Mouse (Mus musculus) hindbrain, postnatal 0 days (tissue): ENCODE results near the gene 4933405O20Rik. TPM values are rescaled to one million over a fixed set of nuclear protein-coding genes. Genes with fewer than 3 reads are reported as not detected.

Experiments used
- ATAC-seq: fragments of 200-750 bp; cut with Nextera tagmentation; 2 replicates; pipeline ENCODE4 v1.8.0; 2017; ENCODE audit warnings: mild to moderate bottlenecking, moderate TSS enrichment, moderate library complexity
- DNase-seq: peaks from one replicate; pipeline ENCODE4 v3.0.0-alpha.2; 2015; ENCODE audit warnings: low spot score
- H3K27ac ChIP-seq: fragments of 300-500 bp; sonication (generic); 2 replicates; pipeline ENCODE4 v1.5.1; 2014; ENCODE audit warnings: mild to moderate bottlenecking
- H3K27me3 ChIP-seq: fragments of 300-500 bp; sonication (generic); 2 replicates; pipeline ENCODE4 v1.6.1; 2014; ENCODE audit warnings: low read length, mixed read lengths; ENCODE audit not compliant: insufficient read depth
- H3K36me3 ChIP-seq: fragments of 300-500 bp; sonication (generic); 2 replicates; pipeline ENCODE4 v1.6.1; 2014; ENCODE audit warnings: low read length, mixed read lengths; ENCODE audit not compliant: insufficient read depth
- H3K4me1 ChIP-seq: fragments of 300-500 bp; sonication (generic); 2 replicates; pipeline ENCODE4 v1.6.1; 2014; ENCODE audit warnings: antibody characterized with exemption, low read length, mixed read lengths; ENCODE audit not compliant: insufficient read depth
- H3K4me2 ChIP-seq: fragments of 300-500 bp; sonication (generic); 2 replicates; pipeline ENCODE4 v1.6.1; 2014; ENCODE audit warnings: low read depth, mild to moderate bottlenecking, low read length, moderate library complexity, mixed read lengths
- H3K4me3 ChIP-seq: fragments of 300-500 bp; sonication (generic); 2 replicates; pipeline ENCODE4 v1.5.1; 2014; ENCODE audit warnings: low read length
- H3K9ac ChIP-seq: fragments of 300-500 bp; sonication (generic); replicated peaks from 2 replicates; pipeline ENCODE4 v1.6.1; 2014; ENCODE audit warnings: mild to moderate bottlenecking, low read length, moderate library complexity, mixed read lengths
- H3K9me3 ChIP-seq: fragments of 300-500 bp; sonication (generic); 2 replicates; pipeline ENCODE4 v1.6.1; 2016; ENCODE audit warnings: low read length, mixed read lengths
- CTCF ChIP-seq: IDR thresholded peaks from 2 replicates; pipeline ENCODE4 v1.5.1; 2016; ENCODE audit warnings: antibody characterized with exemption, control low read depth, low read depth
- WGBS: fragments of 180-500 bp; shearing (Covaris S2); extraction: QIAGEN DNeasy Blood & Tissue Kit; methylation state at CpG from one replicate; pipeline ENCODE4 v1.1.7; 2014; 5-methylcytosine and 5-hydroxymethylcytosine counted together
- polyA plus RNA-seq: library from polyadenylated mRNA; unstranded; fragments of >200 nt; fragmentation: Nextera tagmentation; extraction: Ambion mirVana; gene quantifications from 2 replicates; pipeline ENCODE4 v1.2.1, GENCODE M21; 2015
- total RNA-seq: library from RNA; depleted of rRNA; stranded (reverse); fragments of >200 nt; gene quantifications from 2 replicates; pipeline ENCODE4 v1.2.3, GENCODE M21; 2014

Gene 4933405O20Rik
- total and polyA plus RNA-seq, 2 experiments from 2014 or later: not detected

DNA sequence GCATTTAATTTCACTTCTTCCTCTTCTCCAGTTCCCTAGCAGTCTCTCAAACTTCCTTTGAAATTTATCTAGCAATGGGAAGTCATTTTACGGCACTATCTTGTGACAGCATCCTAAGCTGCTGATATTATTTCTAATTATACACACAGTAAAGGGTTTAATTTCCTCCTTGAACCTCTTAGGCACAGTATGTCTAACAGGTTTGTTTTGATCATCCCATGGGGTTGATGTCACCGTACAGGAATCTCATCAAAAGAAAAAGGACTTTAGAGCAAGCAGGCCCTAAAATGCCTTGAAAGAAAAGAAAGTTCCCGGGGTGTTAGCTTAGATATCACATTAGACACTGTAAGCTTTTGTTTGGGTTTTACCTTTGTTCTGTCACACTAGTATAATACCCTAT lies 30.2 kb downstream of the 4933405O20Rik start:
- no peak for ATAC-seq
- Histone ChIP-seq H3K9me3 (no peaks in the 10 kb centered on the region), H3K27me3 (no peaks in the 10 kb centered on the region), H3K36me3 (no peaks in the 10 kb centered on the region), H3K4me2 (no peak overlapping the region), H3K4me1 (no peaks in the 10 kb centered on the region), H3K9ac (no peak overlapping the region), H3K27ac (no peak overlapping the region), H3K4me3 (no peak overlapping the region)
- 48% methylated on average over 3 of the region's 3 CpGs for WGBS
- no peak for DNase-seq
- TF ChIP-seq CTCF: no peak

DNA sequence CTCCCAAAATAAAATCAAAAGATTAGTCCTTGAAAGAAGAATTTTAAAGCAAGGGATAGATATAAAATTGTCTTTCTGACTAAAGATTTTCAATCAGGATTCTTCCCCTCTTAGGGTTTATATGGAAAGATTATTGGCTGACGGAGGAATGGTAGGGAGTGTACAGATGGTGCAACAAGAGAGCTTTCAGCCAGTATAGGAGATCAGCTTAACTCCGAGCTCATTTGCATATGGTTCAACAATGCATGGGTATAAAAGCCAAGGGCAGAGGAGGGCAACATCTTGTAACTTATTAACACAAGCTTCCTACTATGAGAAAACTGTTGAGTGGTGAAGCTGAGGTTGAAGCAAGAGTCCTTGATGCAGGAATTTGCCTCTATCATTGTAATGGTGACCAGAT lies 34.2 kb downstream of the 4933405O20Rik start:
- DNase-seq (no peak), ATAC-seq (no peak)
- no peaks in the 10 kb centered on the region for H3K36me3 ChIP-seq
- H3K27me3 ChIP-seq: no peaks in the 10 kb centered on the region
- H3K4me1 ChIP-seq: no peaks in the 10 kb centered on the region
- H3K4me3 ChIP-seq: no peak overlapping the region
- no peak overlapping the region for H3K4me2 ChIP-seq
- WGBS: 72% methylated on average over 2 of the region's 2 CpGs
- H3K9me3 ChIP-seq: no peaks in the 10 kb centered on the region
- H3K9ac ChIP-seq: no peak overlapping the region
- TF ChIP-seq CTCF: no peak
- H3K27ac ChIP-seq: no peak overlapping the region
